Mouse (Mus musculus) embryonic facial prominence, embryonic 14.5 days (tissue): ENCODE measurements around the gene Gm9999. TPM values are rescaled to one million over a fixed set of nuclear protein-coding genes. Genes with fewer than 3 reads are reported as not detected.

ENCODE experiments used
- ATAC-seq: fragments of 200-750 bp; cut with Nextera tagmentation; 2 replicates; pipeline ENCODE4 v1.8.0; 2017; ENCODE audit warnings: low read depth, moderate number of reproducible peaks, moderate TSS enrichment
- DNase-seq: peaks from one replicate; pipeline ENCODE4 v3.0.0-alpha.2; 2015; ENCODE audit warnings: low spot score
- H3K27ac ChIP-seq: fragments of 300-500 bp; sonication (generic); replicated peaks from 2 replicates; pipeline ENCODE4 v1.5.1; 2014; ENCODE audit warnings: low read depth, mild to moderate bottlenecking, low read length, moderate library complexity
- H3K27me3 ChIP-seq: fragments of 300-500 bp; sonication (generic); replicated peaks from 2 replicates; pipeline ENCODE4 v1.6.1; 2014; ENCODE audit warnings: low read length; ENCODE audit not compliant: control insufficient read depth, insufficient read depth
- H3K36me3 ChIP-seq: fragments of 300-500 bp; sonication (generic); 2 replicates; pipeline ENCODE4 v1.6.1; 2014; ENCODE audit warnings: low read length, mixed read lengths; ENCODE audit not compliant: control insufficient read depth, insufficient read depth
- H3K4me1 ChIP-seq: fragments of 300-500 bp; sonication (generic); 2 replicates; pipeline ENCODE4 v1.6.1; 2014; ENCODE audit warnings: antibody characterized with exemption, low read length; ENCODE audit not compliant: control insufficient read depth, insufficient read depth
- H3K4me2 ChIP-seq: fragments of 300-500 bp; sonication (generic); 2 replicates; pipeline ENCODE4 v1.6.1; 2014; ENCODE audit warnings: low read depth, mild to moderate bottlenecking, low read length, moderate library complexity, mixed read lengths
- H3K4me3 ChIP-seq: fragments of 300-500 bp; sonication (generic); 2 replicates; pipeline ENCODE4 v1.5.1; 2014; ENCODE audit warnings: low read depth, mild to moderate bottlenecking, low read length
- H3K9ac ChIP-seq: fragments of 300-500 bp; sonication (generic); 2 replicates; pipeline ENCODE4 v1.6.1; 2014; ENCODE audit warnings: low read depth, mild to moderate bottlenecking, low read length, moderate library complexity, mixed read lengths
- H3K9me3 ChIP-seq: fragments of 300-500 bp; sonication (generic); 2 replicates; pipeline ENCODE4 v1.6.1; 2016; ENCODE audit warnings: low read length; ENCODE audit not compliant: control insufficient read depth
- WGBS: fragments of 180-500 bp; shearing (Covaris S2); extraction: QIAGEN DNeasy Blood & Tissue Kit; methylation state at CpG from one replicate; pipeline ENCODE4 v1.1.7; 2014; 5-methylcytosine and 5-hydroxymethylcytosine counted together
- polyA plus RNA-seq: library from polyadenylated mRNA; unstranded; fragments of >200 nt; fragmentation: Nextera tagmentation; extraction: Ambion mirVana; gene quantifications from 2 replicates; pipeline ENCODE4 v1.2.1, GENCODE M21; 2014

The Gm9999 gene
- polyA plus RNA-seq, 1 experiment from 2014 or later, result not detected

GRCm38 (mm10) chr7:47001900-47002275 lies 18.5 kb downstream of the Gm9999 start:
- H3K27me3 ChIP-seq, result no peaks in the 10 kb centered on the region
- H3K4me3 ChIP-seq, result no peak overlapping the region
- peak overlapping the region; percentile 65 for H3K27ac ChIP-seq
- H3K36me3 ChIP-seq, result peaks cover 26% of the 10 kb centered on the region
- ATAC-seq (no peak), DNase-seq (no peak)
- H3K4me1 ChIP-seq, result peaks cover 35% of the 10 kb centered on the region
- H3K4me2 ChIP-seq, result peak overlapping the region; percentile 19; the same call in 1 of the 2 replicates
- H3K9ac ChIP-seq, result peak overlapping the region; percentile 30; the same call in 1 of the 2 replicates
- WGBS, result 45% methylated on average over 4 of the region's 4 CpGs
- no peaks in the 10 kb centered on the region for H3K9me3 ChIP-seq

GRCm38 (mm10) chr7:47003411-47004115 lies 20.2 kb downstream of the Gm9999 start:
- DNase-seq (no peak), ATAC-seq (no peak)
- Histone ChIP-seq H3K9me3 (no peaks in the 10 kb centered on the region), H3K4me3 (no peak overlapping the region), H3K9ac (no peak overlapping the region), H3K36me3 (peaks cover 10% of the 10 kb centered on the region), H3K4me2 (no peak overlapping the region), H3K4me1 (peaks cover 36% of the 10 kb centered on the region), H3K27me3 (no peaks in the 10 kb centered on the region), H3K27ac (no peak overlapping the region)
- 40% methylated on average over 3 of the region's 3 CpGs for WGBS

- Histone ChIP-seq H3K9me3 (no peaks in the 10 kb centered on the region), H3K27me3 (no peaks in the 10 kb centered on the region), H3K4me1 (peaks cover 23% of the 10 kb centered on the region), H3K4me3 (peak overlapping the region; percentile 84), H3K27ac (peak overlapping the region; percentile 92), H3K36me3 (no peaks in the 10 kb centered on the region), H3K9ac (peak overlapping the region; percentile 85), H3K4me2 (peak overlapping the region; percentile 91)
- 12% methylated on average over 21 of the region's 21 CpGs for WGBS
- ATAC-seq (no peak), DNase-seq (no peak)
Observed at GRCm38 (mm10) chr7:47007109-47007780, 23.9 kb downstream of the Gm9999 start.

- DNase-seq, result peak; percentile 89
- H3K27ac ChIP-seq, result peak overlapping the region; percentile 92
- peak overlapping the region; percentile 91 for H3K4me2 ChIP-seq
- peak; percentile 70 for ATAC-seq
- H3K9ac ChIP-seq, result peak overlapping the region; percentile 85
- no peaks in the 10 kb centered on the region for H3K27me3 ChIP-seq
- H3K9me3 ChIP-seq, result no peaks in the 10 kb centered on the region
- peak overlapping the region; percentile 84 for H3K4me3 ChIP-seq
- WGBS, result 0% methylated on average over 22 of the region's 25 CpGs
- H3K36me3 ChIP-seq, result no peaks in the 10 kb centered on the region
- peaks cover 17% of the 10 kb centered on the region for H3K4me1 ChIP-seq
Observed at GRCm38 (mm10) chr7:47007818-47008167, 24.4 kb downstream of the Gm9999 start.

GRCm38 (mm10) chr7:47008168-47008993 lies 25.0 kb downstream of the Gm9999 start, which contains the start of gene Spty2d1:
Spty2d1 (minus strand) TSS chr7:47008411.
- Histone ChIP-seq H3K4me1 (peaks cover 15% of the 10 kb centered on the region), H3K27me3 (no peaks in the 10 kb centered on the region), H3K27ac (peak within 1 kb of the TSS; percentile 92), H3K4me2 (peak within 1 kb of the TSS; percentile 91), H3K4me3 (peak within 1 kb of the TSS; percentile 84), H3K9me3 (no peaks in the 10 kb centered on the region), H3K9ac (peak within 1 kb of the TSS; percentile 85), H3K36me3 (no peaks in the 10 kb centered on the region)
- peak; percentile 100 for DNase-seq
- peak; percentile 96 for ATAC-seq
- 2% methylated on average over 53 of the region's 57 CpGs for WGBS

- no peak overlapping the region for H3K9ac ChIP-seq
- DNase-seq (no peak), ATAC-seq (no peak)
- H3K9me3 ChIP-seq, result no peaks in the 10 kb centered on the region
- H3K4me1 ChIP-seq, result peaks cover 4% of the 10 kb centered on the region; the same call in 1 of the 2 replicates
- H3K4me3 ChIP-seq, result no peak overlapping the region
- H3K27ac ChIP-seq, result no peak overlapping the region
- H3K27me3 ChIP-seq, result no peaks in the 10 kb centered on the region
- 48% methylated on average over 9 of the region's 9 CpGs for WGBS
- H3K4me2 ChIP-seq, result no peak overlapping the region
- H3K36me3 ChIP-seq, result no peaks in the 10 kb centered on the region
Observed at GRCm38 (mm10) chr7:47013131-47013767, 29.9 kb downstream of the Gm9999 start.

- H3K9me3 ChIP-seq, result no peaks in the 10 kb centered on the region
- ATAC-seq, result no peak
- peak; percentile 38 for DNase-seq
- H3K9ac ChIP-seq, result no peak overlapping the region
- H3K27me3 ChIP-seq, result no peaks in the 10 kb centered on the region
- no peak overlapping the region; the same call in 1 of the 2 replicates for H3K27ac ChIP-seq
- H3K4me1 ChIP-seq, result peaks cover under 1% of the 10 kb centered on the region; the same call in 1 of the 2 replicates
- H3K4me3 ChIP-seq, result no peak overlapping the region
- no peaks in the 10 kb centered on the region for H3K36me3 ChIP-seq
- no peak overlapping the region for H3K4me2 ChIP-seq
- 52% methylated on average over 10 of the region's 11 CpGs for WGBS
Observed at GRCm38 (mm10) chr7:47014564-47015389, 31.4 kb downstream of the Gm9999 start.
